Mouse (Mus musculus): ENCODE data around the gene Gm17482. TPM values are rescaled to one million over a fixed set of nuclear protein-coding genes. Genes with fewer than 3 reads are reported as not detected.

Gene Gm17482
- total RNA-seq (2021), result not detected
- long read RNA-seq, experiment 1, result 0 reads
- long read RNA-seq, experiment 2, partial matches to known transcripts, result 0 of 2 reads
- long read RNA-seq, experiment 2, other reads (novel, unspliced or antisense), result 2 of 2 reads

- Histone ChIP-seq H3K4me3 (no peak within 1 kb of the TSS), H3K27ac (peak within 1 kb of the TSS; percentile 34)
- no peak for TF ChIP-seq CTCF (IDR thresholded peaks at IDR 0.05)
- intact Hi-C loops (cut with DNase I), result loop anchor here (1.0 to 10.0 kb wide), 4 partner anchors 41 to 312 kb away; partner anchors contain the start of gene Syn2
- no peak for DNase-seq (ENCODE audit: extremely low spot score in 1 of 2, low spot score in 2 of 2)
These were observed at the start of gene Gm17482 for GRCm38 (mm10) chr6:115227043-115227442. Gm17482 (plus strand) TSS chr6:115227343.

GRCm38 (mm10) chr6:115178826-115179225 is 48.3 kb upstream of the Gm17482 start:
- no peak overlapping the region for H3K27ac ChIP-seq
- intact Hi-C loops (cut with DNase I), result loop anchor here (5.0 kb wide), 1 partner anchor 43 kb away; no protein-coding TSS in a partner anchor
- DNase-seq (ENCODE audit: extremely low spot score in 1 of 2, low spot score in 2 of 2), result no peak
- no peak overlapping the region for H3K4me3 ChIP-seq
- TF ChIP-seq CTCF (IDR thresholded peaks at IDR 0.05), result no peak

GRCm38 (mm10) chr6:115181094-115181493 is 46.0 kb upstream of the Gm17482 start:
- Histone ChIP-seq H3K4me3 (no peak overlapping the region), H3K27ac (no peak overlapping the region)
- TF ChIP-seq CTCF (IDR thresholded peaks at IDR 0.05), result no peak
- intact Hi-C loops (cut with DNase I), result no loop called here
- no peak for DNase-seq (ENCODE audit: extremely low spot score in 1 of 2, low spot score in 2 of 2)

- DNase-seq (ENCODE audit: extremely low spot score in 1 of 2, low spot score in 2 of 2), result no peak
- Histone ChIP-seq H3K4me3 (no peak overlapping the region), H3K27ac (no peak overlapping the region)
- TF ChIP-seq CTCF (IDR thresholded peaks at IDR 0.05), result no peak
- intact Hi-C loops (cut with DNase I), result no loop called here
These were observed 36.0 kb upstream of the Gm17482 start for GRCm38 (mm10) chr6:115191111-115191510.

DNA sequence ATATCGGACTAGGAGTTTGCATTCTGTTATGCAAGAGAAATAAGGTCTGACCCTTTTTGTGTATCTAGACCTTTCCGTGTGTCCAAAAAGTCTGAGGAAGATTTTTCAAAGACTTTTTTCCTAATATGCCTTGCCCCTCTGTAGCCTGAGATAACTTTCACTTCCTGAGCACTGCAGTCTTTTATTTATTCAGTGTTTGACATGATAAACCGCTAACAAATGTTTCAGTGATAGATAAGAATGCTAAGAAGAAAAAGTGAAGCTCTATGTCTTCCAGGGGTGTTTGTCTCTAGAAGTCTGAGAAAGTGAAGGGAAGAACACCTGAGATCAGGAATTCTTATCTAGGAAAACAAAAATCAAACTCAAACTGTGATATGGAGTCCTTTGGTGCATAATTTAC is 26.4 kb upstream of the Gm17482 start:
- intact Hi-C loops (cut with DNase I), result no loop called here
- Histone ChIP-seq H3K27ac (no peak overlapping the region), H3K4me3 (no peak overlapping the region)
- DNase-seq (ENCODE audit: extremely low spot score in 1 of 2, low spot score in 2 of 2), result no peak
- no peak for TF ChIP-seq CTCF (IDR thresholded peaks at IDR 0.05)

GRCm38 (mm10) chr6:115203029-115203428 is 24.1 kb upstream of the Gm17482 start:
- TF ChIP-seq CTCF (IDR thresholded peaks at IDR 0.05), result peak; percentile 22
- Histone ChIP-seq H3K27ac (no peak overlapping the region), H3K4me3 (no peak overlapping the region)
- intact Hi-C loops (cut with DNase I), result no loop called here
- no peak for DNase-seq (ENCODE audit: extremely low spot score in 1 of 2, low spot score in 2 of 2)

- intact Hi-C loops (cut with DNase I), result no loop called here
- H3K27ac ChIP-seq, result peak overlapping the region; percentile 41; the same call in 1 of the 2 replicates
- H3K4me3 ChIP-seq, result no peak overlapping the region
- DNase-seq (ENCODE audit: extremely low spot score in 1 of 2, low spot score in 2 of 2), result no peak
- no peak for TF ChIP-seq CTCF (IDR thresholded peaks at IDR 0.05)
These were observed 17.0 kb upstream of the Gm17482 start for GRCm38 (mm10) chr6:115210187-115210586.

GRCm38 (mm10) chr6:115210820-115211219 is 16.3 kb upstream of the Gm17482 start:
- H3K4me3 ChIP-seq, result no peak overlapping the region
- no peak for TF ChIP-seq CTCF (IDR thresholded peaks at IDR 0.05)
- H3K27ac ChIP-seq, result peak overlapping the region; percentile 41; the same call in 1 of the 2 replicates
- DNase-seq (ENCODE audit: extremely low spot score in 1 of 2, low spot score in 2 of 2), result no peak
- intact Hi-C loops (cut with DNase I), result no loop called here

DNA sequence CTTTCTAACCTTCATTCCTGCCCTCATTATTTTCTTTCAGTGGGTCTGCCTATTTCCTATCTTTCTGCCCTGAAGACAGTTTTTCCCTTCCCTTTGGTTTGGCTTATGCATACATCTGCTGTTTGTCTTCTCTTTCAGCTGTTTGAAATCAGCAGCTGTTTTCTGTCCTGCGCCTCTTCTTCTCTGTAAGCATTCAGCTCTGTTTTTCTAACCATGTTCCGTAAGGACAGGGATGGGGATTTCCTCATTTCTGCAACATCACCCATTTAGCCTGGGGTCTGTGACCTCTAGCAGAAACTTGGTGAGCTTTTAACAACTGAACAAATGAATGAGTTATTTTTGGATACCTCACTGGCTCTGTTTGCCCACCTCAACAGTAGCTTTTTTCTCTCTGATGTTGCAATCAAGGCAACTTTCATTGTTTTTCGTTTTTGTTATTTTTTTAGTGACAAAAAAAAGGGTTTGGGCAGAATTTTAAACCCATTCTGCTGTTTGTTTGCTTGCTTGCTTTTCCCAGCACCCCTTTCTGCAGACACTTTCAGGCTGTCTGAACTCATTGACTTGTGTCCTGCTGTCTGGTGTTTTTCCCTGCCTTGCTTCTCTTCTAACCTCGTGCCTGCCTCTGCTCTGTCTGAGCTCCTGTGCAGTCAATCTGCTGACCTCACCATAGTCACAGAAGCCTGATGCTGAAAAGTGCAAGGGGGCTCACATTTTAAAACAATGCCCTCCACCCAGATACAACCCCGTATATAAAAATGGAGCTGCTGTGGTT is 14.8 kb upstream of the Gm17482 start:
- no peak overlapping the region for H3K27ac ChIP-seq
- no peak overlapping the region for H3K4me3 ChIP-seq
- TF ChIP-seq CTCF (IDR thresholded peaks at IDR 0.05), result no peak
- intact Hi-C loops (cut with DNase I), result no loop called here
- no peak for DNase-seq (ENCODE audit: extremely low spot score in 1 of 2, low spot score in 2 of 2)

DNA sequence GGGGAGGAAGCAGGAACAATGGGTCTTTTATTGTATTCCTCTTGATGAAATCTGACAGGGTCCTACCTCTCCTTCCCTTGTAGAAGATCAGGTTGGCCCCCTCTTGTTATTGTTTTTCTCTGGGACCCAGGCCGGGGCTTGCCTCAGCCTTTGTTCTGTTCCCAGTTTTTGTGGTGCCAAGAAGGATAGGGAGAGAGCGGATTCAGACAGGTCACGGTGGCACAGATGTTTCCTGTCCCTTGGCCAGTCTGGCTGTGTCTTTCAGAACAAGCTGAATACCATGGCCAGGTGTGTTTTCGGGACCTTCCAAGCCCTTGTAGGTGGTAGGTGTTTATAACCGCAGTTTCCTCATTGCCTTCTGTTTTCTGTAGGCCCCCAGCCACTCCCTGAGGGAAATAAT is 14.0 kb upstream of the Gm17482 start:
- Histone ChIP-seq H3K4me3 (no peak overlapping the region), H3K27ac (no peak overlapping the region)
- DNase-seq (ENCODE audit: extremely low spot score in 1 of 2, low spot score in 2 of 2), result no peak
- intact Hi-C loops (cut with DNase I), result no loop called here
- no peak for TF ChIP-seq CTCF (IDR thresholded peaks at IDR 0.05)

- H3K27ac ChIP-seq, result peak overlapping the region; percentile 30
- H3K4me3 ChIP-seq, result no peak overlapping the region
- DNase-seq (ENCODE audit: extremely low spot score in 1 of 2, low spot score in 2 of 2), result peak; percentile 50 to 56
- TF ChIP-seq CTCF (IDR thresholded peaks at IDR 0.05), result no peak
- intact Hi-C loops (cut with DNase I), result loop anchor here (5.0 to 10.0 kb wide), 2 partner anchors 44 to 86 kb away; partner anchors contain the start of gene Syn2
These were observed 5.9 kb upstream of the Gm17482 start for GRCm38 (mm10) chr6:115221215-115221641.

DNA sequence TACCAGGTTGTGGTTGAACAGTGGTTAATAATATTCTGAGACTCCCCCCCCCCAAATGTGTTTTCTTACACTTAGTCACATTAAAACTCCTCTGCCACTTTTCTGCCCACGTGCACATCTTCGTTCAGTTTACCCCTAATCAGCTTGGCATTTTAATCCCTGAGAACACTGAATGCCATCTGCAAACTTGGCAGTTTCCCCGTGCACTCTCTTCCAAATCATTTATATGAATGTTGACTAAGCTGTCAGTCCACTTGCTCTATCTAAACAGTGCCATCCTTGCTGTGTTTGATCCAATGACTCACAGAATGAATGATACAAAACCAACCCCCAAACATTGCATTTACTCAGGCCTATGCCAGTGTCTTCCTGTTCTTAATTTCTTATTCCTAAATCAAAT is 1.6 kb upstream of the Gm17482 start:
- no peak for TF ChIP-seq CTCF (IDR thresholded peaks at IDR 0.05)
- intact Hi-C loops (cut with DNase I), result loop anchor here (10.0 kb wide), 1 partner anchor 91 kb away; the partner anchor contains the start of gene Syn2
- Histone ChIP-seq H3K4me3 (no peak overlapping the region), H3K27ac (no peak overlapping the region)
- DNase-seq (ENCODE audit: extremely low spot score in 1 of 2, low spot score in 2 of 2), result no peak

Data from left cerebral cortex, adult 2 months (tissue).